Mouse (Mus musculus) spleen, adult 2 months (tissue): ENCODE measurements around the gene Prkce.

Experiments used
- CTCF ChIP-seq: fragments of 200-500 bp; IDR thresholded peaks from 2 replicates; pipeline ENCODE4 v1.5.1; 2011; ENCODE audit warnings: mild to moderate bottlenecking, inconsistent platforms; ENCODE audit not compliant: insufficient read depth, insufficient read length, insufficient replicate concordance; ENCODE audit errors: extremely low read depth
- POLR2A ChIP-seq: fragments of 200-500 bp; IDR thresholded peaks from 2 replicates; pipeline ENCODE4 v1.6.1; 2011; ENCODE audit warnings: low read depth, low read length, inconsistent platforms

DNA sequence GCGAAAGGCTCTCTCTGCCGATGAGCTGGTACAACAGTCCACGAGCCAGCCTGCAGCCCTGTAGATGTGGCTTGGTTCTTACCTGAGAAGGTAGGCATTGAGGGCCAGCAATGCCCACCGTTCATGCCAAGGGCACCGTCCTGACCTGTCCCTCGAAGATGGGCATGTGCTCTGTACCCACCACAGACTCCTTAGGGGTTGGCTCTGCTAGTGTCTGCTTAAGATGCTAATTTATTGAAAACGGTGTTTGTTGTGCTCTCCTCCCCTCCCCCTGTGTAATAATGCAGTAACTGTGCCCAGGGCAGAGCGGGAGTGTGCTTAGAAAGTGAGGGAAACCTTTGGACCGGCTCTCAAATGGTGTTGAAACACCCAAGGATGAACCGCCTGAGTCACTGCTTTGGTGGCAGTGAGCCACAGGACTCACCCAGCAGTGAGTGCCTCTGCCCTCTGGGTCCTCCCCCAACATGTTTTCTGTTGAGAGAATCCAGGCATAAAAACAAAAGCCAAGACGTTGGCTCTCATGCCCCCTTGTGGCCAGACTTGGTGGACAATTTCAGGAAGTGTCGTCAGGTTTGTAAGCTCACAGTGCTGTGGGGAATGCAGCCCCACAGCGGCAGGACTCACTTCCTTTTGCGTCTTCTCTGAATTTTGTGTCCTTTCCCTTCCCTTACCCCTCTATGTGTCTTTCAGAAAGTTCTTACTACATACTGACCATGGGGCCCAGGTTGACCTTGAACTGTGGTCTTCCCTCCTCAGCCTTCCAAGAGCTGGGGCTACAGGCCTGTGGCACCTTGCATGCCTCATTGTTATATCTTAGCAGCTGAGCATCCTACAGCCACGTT, 277.2 kb downstream of the Prkce start:
- peak; percentile 84; the same call in 1 of the 2 replicates for TF ChIP-seq CTCF
- TF ChIP-seq POLR2A: no peak; the same call in 1 of the 2 replicates
